Mouse (Mus musculus) gastrocnemius, adult 2 months (tissue): ENCODE results near the gene Fam168a. TPM values are rescaled to one million over a fixed set of nuclear protein-coding genes. Genes with fewer than 3 reads are reported as not detected.
"Not testable (repeated sequence)": the region's sequence is repeated elsewhere in the genome, so short reads cannot be mapped to it uniquely, and the experiment has no call there.

ENCODE experiments used
- DNase-seq: peaks from one replicate; pipeline ENCODE4 v3.0.0; 2022
- H3K27ac ChIP-seq: fragments of 200-600 bp; 2 replicates; pipeline ENCODE4 v1.8.1; 2022; ENCODE audit warnings: mild to moderate bottlenecking
- H3K4me3 ChIP-seq: fragments of 200-600 bp; 2 replicates; pipeline ENCODE4 v1.8.1; 2022; ENCODE audit warnings: mild to moderate bottlenecking, moderate library complexity
- CTCF ChIP-seq: fragments of 200-600 bp; IDR thresholded peaks from 2 replicates; pipeline ENCODE4 v1.8.1; 2022; ENCODE audit warnings: antibody characterized with exemption, mild to moderate bottlenecking, moderate library complexity
- intact Hi-C: fragments of 180-260 bp; cut with DNase I; formaldehyde crosslinking; loops from one replicate; pipeline ENCODE4 v1.15.1; 2025
- total RNA-seq, 2 experiments: library from RNA; stranded (reverse); gene quantifications; 2 replicates each; pipeline ENCODE4 v1.2.3; 2021

The Fam168a gene
- total RNA-seq, 2 experiments from 2014 or later: 43.6 to 44.3 TPM

DNA sequence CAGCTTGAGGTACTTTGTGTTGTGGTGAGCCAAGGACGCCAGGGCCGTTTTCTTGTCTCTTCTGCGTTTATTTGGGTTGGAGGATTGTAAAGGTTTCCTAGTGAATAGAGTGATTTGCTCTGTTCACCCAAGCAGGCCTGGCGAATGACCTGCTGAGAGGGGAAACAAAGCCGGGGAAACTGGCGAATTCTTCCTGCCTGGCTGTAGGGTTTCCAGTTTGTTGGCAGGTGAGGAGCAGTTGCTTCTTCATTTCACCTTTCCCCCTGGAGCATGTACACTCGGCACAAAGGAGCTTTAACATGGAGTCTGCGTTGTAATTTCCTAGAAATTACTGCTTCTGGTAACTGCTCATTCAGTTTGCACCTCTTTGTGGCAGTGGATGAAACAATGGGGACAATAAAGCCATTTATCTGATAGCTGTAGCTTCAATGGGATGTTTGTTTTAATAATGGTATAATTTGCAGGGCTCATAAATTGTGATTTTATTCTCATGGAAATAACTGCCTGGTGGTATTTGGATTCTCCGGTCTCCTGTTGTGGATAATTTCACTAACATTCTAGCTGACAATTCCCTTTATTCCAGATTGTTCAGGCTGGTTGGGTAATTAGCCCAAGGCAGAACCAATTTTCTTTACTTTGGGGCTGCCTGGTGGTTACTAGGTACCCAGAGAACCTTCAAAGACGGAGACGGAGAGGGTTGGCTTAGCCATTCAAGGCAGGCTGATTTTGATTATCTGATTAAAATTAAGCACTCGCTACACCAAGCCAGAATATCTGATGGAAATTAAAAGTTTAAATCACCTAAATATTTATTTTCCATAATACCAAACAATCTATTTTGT lies 17.2 kb downstream of the Fam168a start:
- intact Hi-C loops: no loop called here
- DNase-seq: no peak
- Histone ChIP-seq H3K4me3 (no peak overlapping the region), H3K27ac (no peak overlapping the region)
- no peak for TF ChIP-seq CTCF

DNA sequence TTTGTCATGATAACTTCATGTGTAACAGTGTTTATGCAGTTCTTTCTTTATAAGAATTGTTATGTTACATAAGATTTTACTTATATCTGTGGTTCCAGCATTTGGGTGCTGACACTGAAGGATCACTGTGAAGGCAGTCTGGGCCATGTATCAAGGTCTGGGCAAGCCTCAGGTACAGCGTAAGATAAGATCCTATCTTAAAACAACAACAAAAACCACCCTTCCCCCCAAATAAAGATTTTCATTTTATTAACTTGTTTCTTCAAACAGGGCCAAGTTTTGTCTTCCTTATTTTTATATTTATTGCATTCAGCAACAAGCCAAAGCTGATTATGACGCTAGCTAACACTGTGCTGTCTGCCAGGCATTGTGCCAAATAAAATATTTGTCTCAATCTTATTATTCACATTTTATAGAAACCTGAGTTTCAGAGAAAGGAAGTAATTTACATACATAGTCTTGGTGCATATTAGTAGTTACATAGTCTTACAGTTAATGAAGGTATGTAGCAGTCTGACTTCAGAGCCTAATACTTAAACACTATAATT lies 21.2 kb downstream of the Fam168a start:
- no peak for TF ChIP-seq CTCF
- DNase-seq: no peak
- no peak overlapping the region for H3K4me3 ChIP-seq
- no peak overlapping the region for H3K27ac ChIP-seq
- intact Hi-C loops: no loop called here

DNA sequence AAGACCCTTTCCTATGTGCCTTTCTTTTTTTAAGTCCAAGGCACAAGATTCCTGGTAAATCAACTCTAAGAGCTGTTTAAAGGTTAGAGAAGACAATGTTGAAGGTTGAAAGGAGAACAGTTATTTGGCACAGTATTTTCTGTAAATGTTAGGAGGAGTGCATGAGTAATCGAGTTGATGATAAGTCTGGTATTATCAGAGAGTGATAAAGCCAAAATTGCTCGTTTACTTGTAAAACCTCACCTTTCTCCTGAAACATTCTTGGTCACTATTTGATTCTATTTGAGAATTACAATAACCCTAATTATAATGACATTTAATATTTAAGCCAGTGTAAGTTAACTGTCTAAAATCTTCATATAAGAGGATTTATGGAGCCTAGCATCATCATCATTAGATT lies 23.3 kb downstream of the Fam168a start:
- no peak for DNase-seq
- intact Hi-C loops: no loop called here
- TF ChIP-seq CTCF: no peak
- H3K4me3 ChIP-seq: no peak overlapping the region
- H3K27ac ChIP-seq: no peak overlapping the region

DNA sequence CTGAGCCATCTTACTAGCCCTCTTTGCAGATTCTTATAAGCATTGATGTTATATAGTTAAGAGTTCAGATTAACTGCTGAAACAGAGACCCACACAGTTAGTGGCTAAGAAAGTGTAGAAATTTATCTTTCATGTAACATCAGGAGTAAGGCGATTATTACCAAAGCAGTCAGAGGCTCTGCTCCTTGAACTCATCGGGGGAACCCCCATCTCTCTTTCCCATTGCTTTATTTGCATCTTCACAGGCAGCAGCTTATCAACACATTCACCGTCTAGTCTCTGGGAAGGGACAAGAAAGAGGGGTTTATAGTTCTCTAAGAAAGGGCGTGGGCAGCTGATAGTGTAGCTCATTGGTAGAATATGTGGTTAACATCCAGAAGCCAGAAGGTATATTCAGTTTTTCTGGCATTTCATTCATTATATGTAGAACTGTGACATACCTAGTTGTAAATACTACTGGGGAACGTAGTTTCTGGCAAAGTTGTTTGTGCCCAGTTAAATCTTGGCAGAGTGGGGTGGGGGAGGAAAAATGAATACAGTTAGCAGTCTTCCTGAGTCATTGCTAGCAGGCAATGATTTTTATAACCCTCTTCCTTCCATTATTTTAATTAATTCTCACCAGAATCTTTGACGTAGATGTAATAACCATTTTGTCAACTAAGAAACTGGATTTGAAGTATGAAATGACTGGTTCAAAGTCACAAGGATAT lies 26.1 kb downstream of the Fam168a start:
- no peak for TF ChIP-seq CTCF
- peak overlapping the region; percentile 42 for H3K4me3 ChIP-seq
- peak overlapping the region; percentile 68 for H3K27ac ChIP-seq
- no peak for DNase-seq
- intact Hi-C loops: no loop called here

DNA sequence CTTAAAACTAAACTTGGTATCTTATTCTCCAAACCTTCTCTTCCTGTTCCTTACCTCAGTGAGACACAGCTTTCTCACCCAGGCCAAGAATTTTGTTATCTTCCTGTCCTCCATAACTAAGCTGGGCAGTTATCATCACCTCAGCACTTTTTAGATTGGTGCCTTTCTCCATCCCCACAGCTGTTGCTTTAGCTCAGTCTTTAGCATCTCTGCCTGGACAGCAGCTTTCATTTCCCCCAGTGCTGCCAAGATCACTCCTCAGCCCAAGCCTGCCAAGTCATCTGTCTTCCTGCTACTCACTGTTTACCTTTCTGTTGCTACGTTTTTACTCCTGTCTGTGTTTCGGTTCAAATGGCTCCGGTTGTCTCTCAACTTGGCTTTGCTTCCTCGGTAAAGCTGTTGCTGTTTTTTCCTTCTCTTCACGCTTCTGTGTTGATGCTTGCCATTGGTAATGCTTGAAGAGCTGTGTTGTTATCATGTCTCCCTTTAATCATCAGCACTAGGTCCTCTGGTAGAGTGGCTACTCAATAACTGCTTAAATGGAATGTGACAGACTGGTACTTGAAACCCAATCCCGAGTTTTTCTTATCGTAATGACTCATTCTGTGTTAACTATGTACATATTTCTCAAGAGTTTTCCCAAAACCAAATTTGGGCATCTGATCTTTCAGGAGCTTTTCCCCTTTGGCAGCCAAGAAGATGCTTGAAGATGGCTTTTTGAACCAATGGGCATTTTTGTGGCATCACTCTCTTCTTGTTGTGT lies 26.8 kb downstream of the Fam168a start:
- H3K27ac ChIP-seq: peak overlapping the region; percentile 68
- H3K4me3 ChIP-seq: peak overlapping the region; percentile 42
- DNase-seq: peak; percentile 63
- intact Hi-C loops: no loop called here
- TF ChIP-seq CTCF: no peak

DNA sequence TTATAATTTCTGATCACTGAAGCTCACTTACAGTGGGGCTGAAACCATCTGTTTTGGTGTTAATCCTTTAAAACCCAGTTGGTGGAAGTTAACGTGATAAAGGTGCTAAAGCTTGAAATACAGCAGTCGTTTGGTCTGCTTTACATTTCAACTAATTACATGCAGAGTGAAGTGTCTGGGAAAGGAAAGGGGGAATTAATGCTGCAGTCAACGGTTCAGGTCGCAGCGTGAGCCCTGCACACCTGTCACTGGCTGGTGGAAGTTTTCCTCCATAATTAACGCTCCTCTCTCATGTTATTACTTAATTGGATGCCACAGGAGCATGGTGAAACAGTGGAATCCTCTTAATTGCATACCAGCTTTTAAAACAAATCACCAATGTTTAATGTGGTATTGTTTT lies 27.8 kb downstream of the Fam168a start:
- intact Hi-C loops: no loop called here
- TF ChIP-seq CTCF: no peak
- Histone ChIP-seq H3K4me3 (no peak overlapping the region), H3K27ac (no peak overlapping the region)
- DNase-seq: no peak

DNA sequence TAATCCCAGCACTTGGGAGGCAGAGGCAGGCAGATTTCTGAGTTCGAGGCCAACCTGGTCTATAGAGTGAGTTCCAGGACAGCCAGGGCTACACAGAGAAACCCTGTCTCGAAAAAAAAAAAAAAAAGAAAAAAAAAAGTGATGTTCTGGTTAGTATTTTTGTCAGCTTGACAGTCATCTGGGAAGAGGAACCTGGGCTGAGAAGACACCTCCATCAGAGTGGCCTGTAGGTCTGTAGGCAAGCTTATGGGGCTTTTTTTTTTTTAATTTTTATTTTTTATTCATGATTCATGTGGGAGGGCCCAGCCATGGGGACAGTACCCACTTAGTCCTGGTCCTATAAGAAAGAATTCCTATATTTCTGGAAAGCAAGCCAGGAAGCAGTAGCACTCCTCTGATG lies 28.5 kb downstream of the Fam168a start:
- H3K4me3 ChIP-seq, intact Hi-C loops, H3K27ac ChIP-seq, DNase-seq: not testable (repeated sequence)

DNA sequence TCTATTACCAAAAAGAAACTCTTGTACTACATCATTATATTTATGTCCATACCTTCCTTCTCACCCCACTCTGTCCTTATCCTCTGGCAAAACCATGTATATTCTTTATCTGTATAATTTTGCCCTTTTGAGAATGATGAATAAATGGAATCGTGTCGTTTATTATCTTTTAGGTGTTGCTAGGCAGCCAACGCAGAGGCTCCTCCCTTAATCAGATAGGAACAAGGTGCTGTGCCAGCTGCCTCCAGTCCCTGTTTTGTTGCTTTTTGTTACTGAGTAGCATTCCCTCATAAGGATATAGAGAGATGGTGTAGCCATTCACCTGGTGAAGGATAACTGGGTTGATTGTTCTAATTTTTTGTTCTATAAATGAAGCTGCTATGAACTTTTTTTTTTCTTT lies 29.7 kb downstream of the Fam168a start:
- no peak for TF ChIP-seq CTCF
- Histone ChIP-seq H3K4me3 (no peak overlapping the region), H3K27ac (no peak overlapping the region)
- intact Hi-C loops: no loop called here
- no peak for DNase-seq

DNA sequence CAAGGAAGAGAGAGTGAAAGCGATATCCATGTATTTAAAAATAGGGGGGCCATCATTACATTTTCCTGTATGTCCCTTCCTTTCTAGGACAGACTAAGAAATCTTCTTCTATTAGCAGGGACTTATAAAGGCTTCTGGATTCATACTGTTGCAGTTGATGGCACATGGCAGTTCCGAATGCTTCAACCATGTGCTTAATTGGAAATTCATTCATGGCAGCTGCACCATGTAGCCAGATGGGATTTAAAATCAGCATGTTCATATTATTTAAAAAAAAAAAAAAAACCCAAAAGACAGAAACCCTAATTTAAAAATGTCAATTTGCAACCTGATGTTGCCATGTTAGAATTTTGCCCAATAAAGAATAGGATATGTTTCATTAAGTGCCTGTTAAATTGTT lies 37.9 kb downstream of the Fam168a start:
- TF ChIP-seq CTCF: no peak
- Histone ChIP-seq H3K27ac (no peak overlapping the region), H3K4me3 (no peak overlapping the region)
- no peak for DNase-seq
- intact Hi-C loops: no loop called here

DNA sequence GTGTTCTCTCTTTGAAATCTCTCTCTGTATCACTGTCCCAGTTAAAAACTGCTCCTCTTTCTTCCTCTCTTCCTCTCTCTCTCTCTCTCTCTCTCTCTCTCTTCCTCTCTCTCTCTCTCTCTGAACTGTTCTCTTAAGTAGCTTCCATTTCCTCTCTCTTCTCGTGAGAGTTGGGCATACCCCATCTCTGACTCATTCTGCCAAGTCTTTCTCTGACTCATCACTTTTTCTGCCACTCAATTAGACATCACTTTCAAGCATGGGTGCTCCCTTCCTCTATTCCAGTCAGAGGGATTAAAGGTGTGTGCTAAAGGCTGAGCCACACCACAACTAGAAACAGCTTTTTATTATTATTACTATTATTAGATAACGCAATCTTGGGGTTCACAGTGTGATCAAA lies 43.7 kb downstream of the Fam168a start:
- no peak for TF ChIP-seq CTCF
- intact Hi-C loops: no loop called here
- Histone ChIP-seq H3K4me3 (no peak overlapping the region), H3K27ac (no peak overlapping the region)
- DNase-seq: no peak

DNA sequence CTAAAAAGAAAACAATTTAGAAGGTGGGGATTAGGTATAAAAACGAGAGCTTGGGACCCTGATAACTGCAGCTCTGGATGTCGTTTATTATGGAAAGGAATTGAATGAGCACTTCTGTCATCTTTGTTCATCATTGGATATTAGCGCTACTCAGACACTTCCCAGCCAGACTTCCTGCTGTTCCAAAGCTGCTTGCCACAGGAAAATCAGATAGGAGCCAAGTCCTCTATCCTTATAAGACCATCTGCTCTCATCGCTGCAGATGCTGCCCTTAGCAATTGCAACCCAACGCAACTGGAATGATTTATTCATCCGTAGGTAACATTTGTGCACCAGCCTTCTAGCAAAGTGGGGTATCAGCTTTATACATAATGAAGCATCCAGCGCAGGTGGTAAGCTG lies 52.3 kb downstream of the Fam168a start:
- no peak for DNase-seq
- intact Hi-C loops: no loop called here
- H3K27ac ChIP-seq: no peak overlapping the region
- no peak overlapping the region for H3K4me3 ChIP-seq
- TF ChIP-seq CTCF: no peak

DNA sequence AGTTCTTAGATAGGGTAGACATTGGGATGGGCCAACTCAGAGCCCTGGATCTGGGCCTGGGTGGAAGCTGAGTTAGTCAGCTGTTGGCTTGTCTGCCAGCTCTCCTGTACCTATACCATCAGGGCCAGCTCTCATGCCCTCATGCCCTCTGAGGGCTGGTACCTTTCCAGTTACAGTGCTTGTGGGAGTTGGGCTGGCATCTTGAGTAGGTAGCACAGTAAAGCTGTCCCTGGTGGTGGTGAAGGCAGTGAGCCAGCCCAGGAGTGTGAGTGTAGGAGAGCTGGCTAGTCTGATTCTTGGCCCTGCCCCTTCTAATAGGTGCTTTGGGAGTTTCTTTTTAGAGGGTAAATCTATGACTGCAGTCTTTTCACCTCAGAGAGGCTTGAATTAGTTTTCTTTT lies 56.3 kb downstream of the Fam168a start:
- TF ChIP-seq CTCF: no peak
- no peak overlapping the region for H3K27ac ChIP-seq
- intact Hi-C loops: no loop called here
- peak; percentile 58 for DNase-seq
- H3K4me3 ChIP-seq: no peak overlapping the region

DNA sequence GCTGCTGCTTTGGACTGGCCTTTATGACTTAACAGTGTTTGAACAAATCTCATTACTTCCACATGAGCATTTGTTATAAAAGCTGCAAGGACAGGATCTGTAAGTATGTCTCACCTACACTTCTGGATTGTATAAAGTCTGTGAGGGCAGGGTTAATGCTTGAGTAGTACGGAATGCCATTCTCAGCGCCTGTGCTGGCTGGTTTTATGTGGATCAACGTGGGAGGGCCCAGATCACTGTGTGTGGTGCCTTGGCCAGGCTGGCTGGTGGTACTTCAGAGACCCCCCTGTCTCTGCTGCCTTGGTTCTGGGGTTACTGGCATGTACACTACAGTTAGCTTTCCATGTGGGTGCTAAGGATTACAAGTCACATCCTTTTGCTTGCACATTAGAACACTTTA lies 61.1 kb downstream of the Fam168a start:
- Histone ChIP-seq H3K27ac (no peak overlapping the region), H3K4me3 (no peak overlapping the region)
- no peak for DNase-seq
- TF ChIP-seq CTCF: no peak
- intact Hi-C loops: no loop called here
